Mouse (Mus musculus): ENCODE results near the gene Pp2d1. TPM values are rescaled to one million over a fixed set of nuclear protein-coding genes. Genes with fewer than 3 reads are reported as not detected.

Gene Pp2d1
- total RNA-seq, 2 experiments from 2014 or later: not detected

DNA sequence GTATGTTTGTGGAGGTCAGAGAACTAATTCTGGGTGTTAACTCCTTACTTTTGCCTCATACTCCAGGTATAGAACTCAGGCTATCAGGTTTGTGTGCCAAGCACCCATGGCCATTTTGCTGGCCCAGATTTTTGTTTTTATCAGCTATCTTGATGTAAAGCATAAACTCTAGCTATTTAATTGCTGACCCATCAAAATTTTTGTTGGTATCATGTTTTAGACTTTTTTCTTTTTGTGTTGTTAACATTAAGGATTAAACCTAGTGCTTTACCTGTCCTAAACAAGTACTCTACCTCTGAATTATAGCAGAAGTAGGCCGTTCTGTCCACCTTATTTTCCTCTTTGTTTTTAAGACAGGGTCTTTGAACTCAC, 50.3 kb downstream of the Pp2d1 start:
- ATAC-seq (replicated peaks; ENCODE audit: low FRiP score, poor library complexity, severe bottlenecking): no peak

GRCm38 (mm10) chr17:53488291-53489006, 50.8 kb downstream of the Pp2d1 start:
- no peak for ATAC-seq (replicated peaks; ENCODE audit: low FRiP score, poor library complexity, severe bottlenecking)

- no peak for ATAC-seq (replicated peaks; ENCODE audit: low FRiP score, poor library complexity, severe bottlenecking)
These were observed 58.8 kb downstream of the Pp2d1 start for GRCm38 (mm10) chr17:53480433-53480832.

DNA sequence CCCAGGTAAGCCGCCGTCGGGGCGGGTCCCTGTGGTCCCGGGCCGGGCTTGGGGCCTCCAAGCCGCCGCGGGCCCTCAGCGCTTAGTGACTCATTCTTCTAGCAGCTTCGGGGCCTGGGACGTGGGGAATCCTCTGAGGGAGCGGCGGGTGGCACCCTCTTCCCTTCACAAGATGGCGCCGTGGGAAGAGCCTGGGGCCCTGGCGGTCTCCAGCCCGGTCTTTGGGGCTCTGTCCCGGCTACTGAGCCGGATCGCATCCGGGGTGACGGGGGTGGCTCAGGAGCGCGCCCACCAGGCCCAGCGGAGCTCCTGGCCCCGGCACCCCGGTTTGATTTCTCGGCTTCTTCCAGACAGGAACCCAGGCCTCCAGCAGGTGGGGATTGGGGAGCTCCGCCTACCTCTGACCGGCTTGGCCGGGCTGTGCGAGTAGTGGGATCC, 59.6 kb downstream of the Pp2d1 start:
- ATAC-seq (replicated peaks; ENCODE audit: low FRiP score, poor library complexity, severe bottlenecking): peak; percentile 28

DNA sequence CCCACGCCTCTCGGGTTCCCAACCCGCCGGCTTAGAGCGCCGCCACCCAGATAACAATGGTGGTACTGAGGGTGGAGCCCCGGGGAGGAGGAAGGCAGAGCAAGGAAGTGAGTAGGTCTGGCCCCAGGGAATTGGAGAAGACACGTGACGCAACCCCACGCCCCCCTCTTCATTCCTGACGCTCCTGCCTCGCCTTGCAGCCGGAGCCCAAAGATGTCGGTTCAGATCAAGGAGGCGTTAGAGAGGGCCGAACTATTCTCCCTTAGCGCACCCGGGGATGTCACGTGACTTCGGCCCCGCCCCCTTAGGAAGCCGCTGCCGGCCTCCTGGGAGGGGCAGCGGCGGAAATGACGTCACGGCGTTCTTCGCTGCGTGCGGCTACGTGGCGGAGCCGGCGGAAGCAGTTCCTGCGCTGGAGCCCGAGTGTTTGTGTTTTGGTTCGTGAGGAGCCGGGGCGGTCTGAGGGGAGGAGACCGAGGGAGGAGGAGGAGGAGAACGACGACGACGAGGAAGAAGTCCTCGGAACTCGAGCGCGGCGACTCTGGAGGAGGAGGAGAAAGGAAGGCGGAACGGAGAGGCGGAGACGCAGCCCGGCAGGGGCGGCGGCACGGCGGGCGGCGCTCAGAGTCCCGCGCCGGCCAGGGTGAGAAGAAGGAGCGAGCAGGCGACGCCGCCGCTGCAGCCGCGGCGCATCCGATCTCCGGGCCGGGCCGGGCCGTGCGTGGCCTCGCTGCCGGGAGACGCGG, 60.2 kb downstream of the Pp2d1 start, which contains the start of gene Rab5a:
TSS of gene Rab5a (plus strand) at position 377 of the 746 bp plus-strand sequence.
- peak; percentile 93 for ATAC-seq (replicated peaks; ENCODE audit: low FRiP score, poor library complexity, severe bottlenecking)

GRCm38 (mm10) chr17:53478066-53478857, 61.0 kb downstream of the Pp2d1 start:
- ATAC-seq (replicated peaks; ENCODE audit: low FRiP score, poor library complexity, severe bottlenecking): peak; percentile 36

GRCm38 (mm10) chr17:53468697-53469096, 70.6 kb downstream of the Pp2d1 start:
- no peak for ATAC-seq (replicated peaks; ENCODE audit: low FRiP score, poor library complexity, severe bottlenecking)

GRCm38 (mm10) chr17:53465569-53465968, 73.7 kb downstream of the Pp2d1 start:
- peak; percentile 65; the same call in 1 of the 2 replicates for ATAC-seq (replicated peaks; ENCODE audit: low FRiP score, poor library complexity, severe bottlenecking)

GRCm38 (mm10) chr17:53463496-53463840, 75.8 kb downstream of the Pp2d1 start:
- no peak for ATAC-seq (replicated peaks; ENCODE audit: low FRiP score, poor library complexity, severe bottlenecking)

- no peak for ATAC-seq (replicated peaks; ENCODE audit: low FRiP score, poor library complexity, severe bottlenecking)
These were observed 76.4 kb downstream of the Pp2d1 start, which contains the start of gene Efhb for GRCm38 (mm10) chr17:53462603-53463495. Gene Efhb, minus strand, starts transcription at chr17:53463321.

Other genes starting within 250 kb of the Pp2d1 start
- gene Efhb, start 76.1 kb downstream of the Pp2d1 start, total RNA-seq (2015; ENCODE audit: low replicate concordance): not detected in 2 replicates
- not detected in 2 replicates for gene Efhb, start 76.1 kb downstream of the Pp2d1 start, total RNA-seq (2017; ENCODE audit: low replicate concordance)
- 39.2 and 53.1 TPM in 2 replicates for gene Rab5a, start 60.2 kb downstream of the Pp2d1 start, total RNA-seq (2015; ENCODE audit: low replicate concordance)
- 60.8 and 79.1 TPM in 2 replicates for gene Rab5a, start 60.2 kb downstream of the Pp2d1 start, total RNA-seq (2017; ENCODE audit: low replicate concordance)
- 19.0 and 27.9 TPM in 2 replicates for gene Kat2b, start 27.4 kb upstream of the Pp2d1 start, total RNA-seq (2015; ENCODE audit: low replicate concordance)
- 30.8 and 42.5 TPM in 2 replicates for gene Kat2b, start 27.4 kb upstream of the Pp2d1 start, total RNA-seq (2017; ENCODE audit: low replicate concordance)
- 12.7 and 15.7 TPM in 2 replicates for gene Sgo1, start 149.9 kb upstream of the Pp2d1 start, total RNA-seq (2015; ENCODE audit: low replicate concordance)
- 15.6 and 26.8 TPM in 2 replicates for gene Sgo1, start 149.9 kb upstream of the Pp2d1 start, total RNA-seq (2017; ENCODE audit: low replicate concordance)

All from erythroblast, adult 5-6 weeks (primary cell).